Mouse (Mus musculus) midbrain, embryonic 10.5 days (tissue): ENCODE results near the gene Ctnna2. TPM values are rescaled to one million over a fixed set of nuclear protein-coding genes. Genes with fewer than 3 reads are reported as not detected.

Experiments used
- DNase-seq: peaks from one replicate; pipeline ENCODE4 v3.0.0-alpha.2; 2017; ENCODE audit warnings: low spot score
- H3K27ac ChIP-seq: fragments of 300-500 bp; sonication (generic); replicated peaks from 2 replicates; pipeline ENCODE4 v1.5.1; 2016; ENCODE audit warnings: mild to moderate bottlenecking
- H3K27me3 ChIP-seq: fragments of 300-500 bp; sonication (generic); 2 replicates; pipeline ENCODE4 v1.6.1; 2016; ENCODE audit warnings: low read depth, mild to moderate bottlenecking; ENCODE audit not compliant: poor library complexity, severe bottlenecking
- H3K36me3 ChIP-seq: fragments of 300-500 bp; sonication (generic); 2 replicates; pipeline ENCODE4 v1.6.1; 2016; ENCODE audit warnings: mild to moderate bottlenecking, moderate library complexity
- H3K4me1 ChIP-seq: fragments of 300-500 bp; sonication (generic); 2 replicates; pipeline ENCODE4 v1.6.1; 2016
- H3K4me3 ChIP-seq: fragments of 300-500 bp; sonication (generic); 2 replicates; pipeline ENCODE4 v1.5.1; 2016; ENCODE audit warnings: mild to moderate bottlenecking, moderate library complexity
- H3K9me3 ChIP-seq: fragments of 300-500 bp; sonication (generic); replicated peaks from 2 replicates; pipeline ENCODE4 v1.6.1; 2016; ENCODE audit warnings: mild to moderate bottlenecking
- WGBS: fragments of 180-500 bp; shearing (Covaris S2); methylation state at CpG from one replicate; pipeline ENCODE4 v1.1.7; 2016; 5-methylcytosine and 5-hydroxymethylcytosine counted together
- polyA plus RNA-seq: library from polyadenylated mRNA; unstranded; fragments of >200 nt; fragmentation: Nextera tagmentation; extraction: Ambion mirVana; gene quantifications from 2 replicates; pipeline ENCODE4 v1.2.1, GENCODE M21; 2016

The Ctnna2 gene
- polyA plus RNA-seq, 1 experiment from 2014 or later = 21.6 TPM

- Histone ChIP-seq H3K27ac (no peak overlapping the region), H3K4me1 (peaks cover 4% of the 10 kb centered on the region; the same call in 1 of the 2 replicates), H3K27me3 (no peaks in the 10 kb centered on the region), H3K4me3 (no peak overlapping the region), H3K36me3 (no peaks in the 10 kb centered on the region), H3K9me3 (no peaks in the 10 kb centered on the region)
- 94% methylated on average over 1 of the region's 1 CpGs for WGBS
- no peak for DNase-seq
These were observed 770.3 kb downstream of the Ctnna2 start for GRCm38 (mm10) chr6:77209183-77209582.

GRCm38 (mm10) chr6:77199375-77199774, 780.1 kb downstream of the Ctnna2 start:
- H3K4me3 ChIP-seq = no peak overlapping the region
- no peaks in the 10 kb centered on the region for H3K27me3 ChIP-seq
- no peaks in the 10 kb centered on the region for H3K36me3 ChIP-seq
- peak; percentile 21 for DNase-seq
- H3K4me1 ChIP-seq = peaks cover 24% of the 10 kb centered on the region
- no peaks in the 10 kb centered on the region for H3K9me3 ChIP-seq
- 22% methylated on average over 2 of the region's 2 CpGs for WGBS
- H3K27ac ChIP-seq = peak overlapping the region; percentile 71

GRCm38 (mm10) chr6:77196650-77197049, 782.8 kb downstream of the Ctnna2 start:
- Histone ChIP-seq H3K36me3 (no peaks in the 10 kb centered on the region), H3K9me3 (no peaks in the 10 kb centered on the region), H3K27me3 (no peaks in the 10 kb centered on the region), H3K4me3 (no peak overlapping the region), H3K27ac (no peak overlapping the region), H3K4me1 (peaks cover 25% of the 10 kb centered on the region)
- DNase-seq = no peak
- 89% methylated on average over 3 of the region's 3 CpGs for WGBS

- 75% methylated on average over 4 of the region's 4 CpGs for WGBS
- no peaks in the 10 kb centered on the region for H3K36me3 ChIP-seq
- no peaks in the 10 kb centered on the region for H3K9me3 ChIP-seq
- peaks cover 14% of the 10 kb centered on the region for H3K4me1 ChIP-seq
- no peak for DNase-seq
- H3K27me3 ChIP-seq = no peaks in the 10 kb centered on the region
- H3K4me3 ChIP-seq = no peak overlapping the region
- no peak overlapping the region for H3K27ac ChIP-seq
These were observed 787.9 kb downstream of the Ctnna2 start for GRCm38 (mm10) chr6:77191635-77192034.

GRCm38 (mm10) chr6:77188628-77189027, 790.9 kb downstream of the Ctnna2 start:
- no peak for DNase-seq
- H3K4me1 ChIP-seq = peaks cover 14% of the 10 kb centered on the region
- no peaks in the 10 kb centered on the region for H3K36me3 ChIP-seq
- H3K4me3 ChIP-seq = no peak overlapping the region
- H3K9me3 ChIP-seq = no peaks in the 10 kb centered on the region
- no peaks in the 10 kb centered on the region for H3K27me3 ChIP-seq
- no peak overlapping the region for H3K27ac ChIP-seq
- WGBS = 41% methylated on average over 2 of the region's 2 CpGs

GRCm38 (mm10) chr6:77185751-77186150, 793.7 kb downstream of the Ctnna2 start:
- Histone ChIP-seq H3K9me3 (no peaks in the 10 kb centered on the region), H3K4me3 (no peak overlapping the region), H3K27ac (no peak overlapping the region), H3K27me3 (no peaks in the 10 kb centered on the region), H3K36me3 (no peaks in the 10 kb centered on the region), H3K4me1 (peaks cover 10% of the 10 kb centered on the region)
- no peak for DNase-seq
- 90% methylated on average over 4 of the region's 4 CpGs for WGBS

- Histone ChIP-seq H3K27ac (no peak overlapping the region), H3K4me1 (peaks cover 10% of the 10 kb centered on the region), H3K36me3 (no peaks in the 10 kb centered on the region), H3K27me3 (no peaks in the 10 kb centered on the region), H3K9me3 (no peaks in the 10 kb centered on the region), H3K4me3 (no peak overlapping the region)
- DNase-seq = no peak
- WGBS = 86% methylated on average over 2 of the region's 2 CpGs
These were observed 794.6 kb downstream of the Ctnna2 start for GRCm38 (mm10) chr6:77184896-77185295.

- 83% methylated on average over 4 of the region's 4 CpGs for WGBS
- Histone ChIP-seq H3K27me3 (no peaks in the 10 kb centered on the region), H3K36me3 (no peaks in the 10 kb centered on the region), H3K27ac (no peak overlapping the region), H3K9me3 (no peaks in the 10 kb centered on the region), H3K4me1 (no peaks in the 10 kb centered on the region), H3K4me3 (no peak overlapping the region)
- no peak for DNase-seq
These were observed 803.7 kb downstream of the Ctnna2 start for GRCm38 (mm10) chr6:77175764-77176163.

- Histone ChIP-seq H3K4me1 (no peaks in the 10 kb centered on the region), H3K36me3 (no peaks in the 10 kb centered on the region), H3K27me3 (no peaks in the 10 kb centered on the region), H3K9me3 (no peaks in the 10 kb centered on the region), H3K4me3 (no peak overlapping the region), H3K27ac (no peak overlapping the region)
- WGBS = 89% methylated on average over 5 of the region's 5 CpGs
- DNase-seq = no peak
These were observed 822.5 kb downstream of the Ctnna2 start for GRCm38 (mm10) chr6:77157028-77157427.

- Histone ChIP-seq H3K4me1 (no peaks in the 10 kb centered on the region), H3K9me3 (no peaks in the 10 kb centered on the region), H3K36me3 (no peaks in the 10 kb centered on the region), H3K27me3 (no peaks in the 10 kb centered on the region), H3K4me3 (no peak overlapping the region), H3K27ac (no peak overlapping the region)
- no peak for DNase-seq
- 92% methylated on average over 4 of the region's 4 CpGs for WGBS
These were observed 840.1 kb downstream of the Ctnna2 start for GRCm38 (mm10) chr6:77139306-77139920.

- Histone ChIP-seq H3K4me3 (no peak overlapping the region), H3K4me1 (peaks cover 8% of the 10 kb centered on the region), H3K9me3 (no peaks in the 10 kb centered on the region), H3K36me3 (no peaks in the 10 kb centered on the region), H3K27ac (no peak overlapping the region), H3K27me3 (no peaks in the 10 kb centered on the region)
- DNase-seq = no peak
- WGBS = 89% methylated on average over 2 of the region's 2 CpGs
These were observed 858.6 kb downstream of the Ctnna2 start for GRCm38 (mm10) chr6:77120926-77121325.

- Histone ChIP-seq H3K36me3 (no peaks in the 10 kb centered on the region), H3K9me3 (no peaks in the 10 kb centered on the region), H3K27me3 (no peaks in the 10 kb centered on the region), H3K4me3 (no peak overlapping the region), H3K4me1 (peaks cover 8% of the 10 kb centered on the region), H3K27ac (no peak overlapping the region)
- 71% methylated on average over 5 of the region's 5 CpGs for WGBS
- no peak for DNase-seq
These were observed 859.0 kb downstream of the Ctnna2 start for GRCm38 (mm10) chr6:77120510-77120909.

- H3K27ac ChIP-seq = peak overlapping the region; percentile 53
- no peak overlapping the region for H3K4me3 ChIP-seq
- 85% methylated on average over 10 of the region's 10 CpGs for WGBS
- DNase-seq = no peak
- no peaks in the 10 kb centered on the region for H3K9me3 ChIP-seq
- H3K27me3 ChIP-seq = no peaks in the 10 kb centered on the region
- H3K4me1 ChIP-seq = peaks cover 12% of the 10 kb centered on the region
- H3K36me3 ChIP-seq = no peaks in the 10 kb centered on the region
These were observed 870.2 kb downstream of the Ctnna2 start for GRCm38 (mm10) chr6:77109095-77109945.
